Mouse (Mus musculus) heart, embryonic 14.5 days (tissue): Measurements from ENCODE around the gene Ces1d. TPM values are rescaled to one million over a fixed set of nuclear protein-coding genes. Genes with fewer than 3 reads are reported as not detected.
"Not testable (repeated sequence)": the region's sequence is repeated elsewhere in the genome, so short reads cannot be mapped to it uniquely, and the experiment has no call there.

Experiments used
- ATAC-seq: fragments of 200-750 bp; cut with Nextera tagmentation; 2 replicates; pipeline ENCODE4 v1.8.0; 2017; ENCODE audit warnings: low read depth, moderate TSS enrichment; ENCODE audit not compliant: insufficient number of reproducible peaks, insufficient read depth, low FRiP score
- H3K27ac ChIP-seq, 2 experiments: fragments of 200-500 bp in 1 of 2; fragments of 300-500 bp in 1 of 2; sonication (generic) in 1 of 2; replicated peaks in 1 of 2; 2 replicates each; pipeline ENCODE4 v1.5.1; 2012 to 2014; ENCODE audit warnings: low read depth in 2 of 2, low read length in 2 of 2, control low read depth in 1 of 2, mild to moderate bottlenecking in 1 of 2, mixed read lengths in 1 of 2; ENCODE audit not compliant: control insufficient read depth in 1 of 2, insufficient read depth in 1 of 2
- H3K27me3 ChIP-seq: fragments of 300-500 bp; sonication (generic); 2 replicates; pipeline ENCODE4 v1.6.1; 2014; ENCODE audit warnings: mild to moderate bottlenecking, low read length, control low read depth; ENCODE audit not compliant: control insufficient read depth, insufficient read depth
- H3K36me3 ChIP-seq: fragments of 300-500 bp; sonication (generic); 2 replicates; pipeline ENCODE4 v1.6.1; 2014; ENCODE audit warnings: mild to moderate bottlenecking, control low read depth, low read length, mixed read lengths; ENCODE audit not compliant: control insufficient read depth, insufficient read depth
- H3K4me1 ChIP-seq, 2 experiments: fragments of 200-500 bp in 1 of 2; fragments of 300-500 bp in 1 of 2; sonication (generic) in 1 of 2; 2 replicates each; pipeline ENCODE4 v1.6.1; 2012 to 2014; ENCODE audit warnings: low read length in 2 of 2, control low read depth in 1 of 2, mixed read lengths in 1 of 2; ENCODE audit not compliant: control insufficient read depth in 2 of 2, insufficient read depth in 2 of 2
- H3K4me2 ChIP-seq: fragments of 300-500 bp; sonication (generic); 2 replicates; pipeline ENCODE4 v1.6.1; 2014; ENCODE audit warnings: mild to moderate bottlenecking, low read length
- H3K4me3 ChIP-seq, 2 experiments: fragments of 200-500 bp in 1 of 2; fragments of 300-500 bp in 1 of 2; sonication (generic) in 1 of 2; 2 replicates each; pipeline ENCODE4 v1.5.1; 2012 to 2014; ENCODE audit warnings: low read length in 2 of 2, mild to moderate bottlenecking in 2 of 2, control low read depth in 1 of 2, low read depth in 1 of 2, moderate library complexity in 1 of 2; ENCODE audit not compliant: control insufficient read depth in 1 of 2, insufficient read depth in 1 of 2
- H3K9ac ChIP-seq: fragments of 300-500 bp; sonication (generic); 2 replicates; pipeline ENCODE4 v1.6.1; 2014; ENCODE audit warnings: mild to moderate bottlenecking, low read length
- H3K9me3 ChIP-seq: fragments of 300-500 bp; sonication (generic); 2 replicates; pipeline ENCODE4 v1.6.1; 2016; ENCODE audit warnings: low read length, control low read depth; ENCODE audit not compliant: control insufficient read depth
- WGBS: fragments of 180-500 bp; shearing (Covaris S2); extraction: QIAGEN DNeasy Blood & Tissue Kit; methylation state at CpG from one replicate; pipeline ENCODE4 v1.1.7; 2014; 5-methylcytosine and 5-hydroxymethylcytosine counted together
- polyA plus RNA-seq: library from polyadenylated mRNA; unstranded; fragments of >200 nt; fragmentation: Nextera tagmentation; extraction: Ambion mirVana; gene quantifications from 2 replicates; pipeline ENCODE4 v1.2.1, GENCODE M21; 2014

The Ces1d gene
- polyA plus RNA-seq, 1 experiment from 2014 or later = 0.39 TPM

DNA sequence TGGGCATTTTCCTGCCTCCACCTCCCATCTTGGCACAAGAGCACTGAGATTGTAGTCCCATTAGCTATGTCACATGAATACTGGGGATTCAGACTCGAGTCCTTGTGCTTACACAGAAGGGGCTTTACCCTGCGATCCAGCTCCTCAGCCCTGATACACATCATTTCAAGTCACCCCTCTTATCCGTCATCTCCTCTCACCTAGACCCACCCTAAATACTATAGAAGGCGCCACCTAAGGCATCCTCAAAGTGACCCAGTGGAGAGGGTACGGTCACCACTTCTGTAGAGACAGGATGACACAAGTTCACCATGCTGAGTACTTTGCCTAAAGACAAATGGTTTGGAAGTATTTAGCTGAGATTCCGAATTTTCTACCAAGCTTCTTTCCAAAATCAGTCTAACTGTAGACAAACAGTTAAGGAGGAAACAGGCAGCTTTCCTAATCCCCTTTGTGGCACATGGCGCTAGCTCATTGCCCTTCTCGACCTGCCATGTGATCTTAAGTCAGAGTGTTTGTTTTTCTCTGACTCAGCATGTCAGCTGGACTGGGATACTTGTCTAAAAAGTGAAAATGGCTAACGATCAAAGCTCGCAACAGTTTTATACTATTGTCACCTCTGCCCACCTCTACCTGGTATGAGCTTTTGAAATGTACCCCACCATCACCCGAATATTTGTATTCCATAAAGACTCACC lies 31.2 kb upstream of the Ces1d start:
- Histone ChIP-seq H3K36me3 (no peaks in the 10 kb centered on the region), H3K27ac (no peak overlapping the region), H3K4me3 (no peak overlapping the region), H3K4me1 (no peaks in the 10 kb centered on the region), H3K9ac (no peak overlapping the region), H3K4me2 (no peak overlapping the region), H3K27me3 (no peaks in the 10 kb centered on the region), H3K9me3 (no peaks in the 10 kb centered on the region)
- no peak for ATAC-seq
- 64% methylated on average over 11 of the region's 11 CpGs for WGBS

DNA sequence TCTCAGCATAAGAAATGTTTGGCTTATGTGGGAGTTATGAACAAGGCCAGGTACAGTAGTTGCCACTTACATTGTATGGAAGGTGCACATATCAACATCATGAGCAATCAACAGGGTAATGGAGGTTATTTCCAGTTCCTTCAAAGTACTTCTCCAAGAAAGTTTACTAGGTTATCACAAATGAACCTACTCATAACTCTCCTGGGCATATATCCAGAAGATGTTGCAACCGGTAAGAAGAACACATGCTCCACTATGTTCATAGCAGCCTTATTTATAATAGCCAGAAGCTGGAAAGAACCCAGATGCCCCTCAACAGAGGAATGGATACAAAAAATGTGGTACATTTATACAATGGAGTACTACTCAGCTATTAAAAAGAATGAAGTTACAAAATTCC lies 28.8 kb upstream of the Ces1d start:
- 88% methylated on average over 1 of the region's 1 CpGs for WGBS
- not testable (repeated sequence) for H3K4me3 ChIP-seq, H3K4me1 ChIP-seq, H3K4me2 ChIP-seq, H3K9me3 ChIP-seq, ATAC-seq, H3K27me3 ChIP-seq, H3K27ac ChIP-seq, H3K9ac ChIP-seq, H3K36me3 ChIP-seq

- Histone ChIP-seq H3K36me3 (no peaks in the 10 kb centered on the region), H3K4me3 (no peak overlapping the region), H3K4me1 (peaks cover 7 to 18% of the 10 kb centered on the region in 2 experiments), H3K4me2 (no peak overlapping the region), H3K27me3 (no peaks in the 10 kb centered on the region), H3K27ac (no peak overlapping the region), H3K9me3 (no peaks in the 10 kb centered on the region), H3K9ac (no peak overlapping the region)
- no peak for ATAC-seq
- WGBS = 59% methylated on average over 3 of the region's 3 CpGs
Measured at GRCm38 (mm10) chr8:93221896-93222295, 24.3 kb upstream of the Ces1d start.

- Histone ChIP-seq H3K4me2 (0 out of 2 replicates have a peak overlapping the region, but pooled peaks have one; percentile 9), H3K36me3 (no peaks in the 10 kb centered on the region), H3K27me3 (no peaks in the 10 kb centered on the region), H3K4me1 (peaks cover 7 to 20% of the 10 kb centered on the region in 2 experiments), H3K4me3 (no peak overlapping the region), H3K9me3 (no peaks in the 10 kb centered on the region), H3K27ac (peak overlapping the region; percentile 62 to 74; a peak in 3 of 4 replicates), H3K9ac (no peak overlapping the region)
- 49% methylated on average over 4 of the region's 4 CpGs for WGBS
- ATAC-seq = no peak
Measured at GRCm38 (mm10) chr8:93217867-93218266, 20.2 kb upstream of the Ces1d start.

DNA sequence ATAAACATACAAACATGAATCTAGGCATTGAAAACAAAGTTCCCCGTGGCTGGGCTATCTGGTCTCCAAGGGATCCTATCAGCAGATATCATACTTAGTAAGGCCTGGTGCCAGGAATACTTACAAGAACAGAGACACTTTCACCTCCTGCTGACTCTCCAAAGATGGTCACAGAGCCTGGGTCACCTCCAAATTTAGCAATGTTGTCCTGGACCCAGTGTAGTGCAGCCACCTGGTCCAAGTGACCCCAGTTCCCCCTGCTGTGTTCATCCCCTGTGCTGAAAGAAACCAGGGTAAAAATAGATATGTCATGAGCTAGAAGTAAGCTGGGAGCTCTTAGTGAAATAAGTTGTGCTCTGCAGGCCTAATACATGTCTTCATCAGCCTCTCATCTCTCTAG lies 19.7 kb upstream of the Ces1d start:
- H3K9me3 ChIP-seq = no peaks in the 10 kb centered on the region
- no peak overlapping the region for H3K4me3 ChIP-seq
- peak; percentile 80; the same call in 1 of the 2 replicates for ATAC-seq
- 14% methylated on average over 1 of the region's 1 CpGs for WGBS
- H3K4me2 ChIP-seq = 0 out of 2 replicates have a peak overlapping the region, but pooled peaks have one; percentile 9
- H3K27ac ChIP-seq = peak overlapping the region; percentile 62 to 74; a peak in 3 of 4 replicates
- H3K27me3 ChIP-seq = no peaks in the 10 kb centered on the region
- H3K4me1 ChIP-seq = peaks cover 7 to 20% of the 10 kb centered on the region in 2 experiments
- H3K9ac ChIP-seq = no peak overlapping the region
- H3K36me3 ChIP-seq = no peaks in the 10 kb centered on the region

GRCm38 (mm10) chr8:93211091-93211490 lies 13.5 kb upstream of the Ces1d start:
- Histone ChIP-seq H3K4me1 (no peaks in the 10 kb centered on the region), H3K9me3 (no peaks in the 10 kb centered on the region), H3K9ac (no peak overlapping the region), H3K27ac (no peak overlapping the region), H3K27me3 (no peaks in the 10 kb centered on the region), H3K4me3 (no peak overlapping the region), H3K36me3 (no peaks in the 10 kb centered on the region), H3K4me2 (no peak overlapping the region)
- ATAC-seq = no peak

GRCm38 (mm10) chr8:93199146-93199545 lies 1.5 kb upstream of the Ces1d start:
- H3K4me1 ChIP-seq, H3K9me3 ChIP-seq, H3K27me3 ChIP-seq, H3K4me2 ChIP-seq, H3K4me3 ChIP-seq, H3K36me3 ChIP-seq, H3K9ac ChIP-seq, H3K27ac ChIP-seq, ATAC-seq: not testable (repeated sequence)
- 45% methylated on average over 7 of the region's 7 CpGs for WGBS

DNA sequence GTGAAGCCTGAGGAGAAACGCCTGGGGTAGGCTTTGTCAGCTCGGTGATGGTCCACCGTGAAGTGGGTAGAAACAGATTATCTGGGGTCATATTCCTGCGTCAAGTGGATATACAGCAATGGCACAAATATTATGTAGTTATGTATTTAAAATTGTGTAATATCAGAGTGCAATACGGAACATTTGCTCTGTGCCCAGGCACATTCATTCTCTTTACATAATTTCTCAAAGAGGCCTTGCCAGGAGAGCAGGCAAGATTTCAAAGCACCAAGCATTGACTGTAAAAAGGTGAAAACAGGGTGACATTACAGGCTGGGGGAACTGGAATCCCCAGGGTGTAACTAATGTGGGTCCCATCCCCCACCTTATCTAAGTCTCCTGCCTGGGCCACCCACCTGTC lies 1.2 kb downstream of the Ces1d start:
- Histone ChIP-seq H3K4me3 (no peak overlapping the region), H3K9me3 (no peaks in the 10 kb centered on the region), H3K36me3 (no peaks in the 10 kb centered on the region), H3K4me1 (no peaks in the 10 kb centered on the region; a peak in 1 of 4 replicates), H3K27me3 (no peaks in the 10 kb centered on the region), H3K4me2 (no peak overlapping the region), H3K9ac (no peak overlapping the region), H3K27ac (no peak overlapping the region)
- ATAC-seq = no peak
- 77% methylated on average over 5 of the region's 5 CpGs for WGBS
